Mouse (Mus musculus): ENCODE data around the gene Gm13285. TPM values are rescaled to one million over a fixed set of nuclear protein-coding genes. Genes with fewer than 3 reads are reported as not detected.
"Not testable (repeated sequence)": the region's sequence is repeated elsewhere in the genome, so short reads cannot be mapped to it uniquely, and the experiment has no call there.

Gm13285 gene
- not detected for total RNA-seq (2021)
- long read RNA-seq, experiment 1: 0 reads
- long read RNA-seq, experiment 2: 0 reads

DNA sequence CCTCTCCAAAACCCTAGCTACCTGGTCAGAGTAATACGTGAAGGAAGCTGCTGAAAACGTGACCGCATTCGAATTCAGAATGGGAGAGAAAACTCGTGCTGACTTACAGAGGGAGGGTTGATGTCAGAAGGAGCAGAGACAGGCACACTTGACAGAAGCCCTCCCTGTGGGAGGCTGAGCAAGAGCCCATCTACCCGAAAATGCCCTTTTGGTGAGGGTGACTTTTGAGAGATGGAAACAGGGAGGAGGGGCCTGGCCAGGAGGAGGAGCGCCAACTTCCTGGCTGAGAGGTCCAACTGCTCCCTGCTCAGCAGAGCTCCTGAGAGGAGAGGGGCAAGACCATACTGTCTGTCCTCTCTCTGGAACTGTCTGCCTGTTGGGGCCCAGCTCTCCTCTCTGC, at the start of gene Gm13285:
Gm13285 (plus strand) TSS at position 301 of the 400 bp plus-strand sequence.
- DNase-seq: not testable (repeated sequence)

- no peak for DNase-seq
These were observed 49.5 kb upstream of the Gm13285 start for GRCm38 (mm10) chr4:88749926-88750325.

GRCm38 (mm10) chr4:88754818-88755340, 44.6 kb upstream of the Gm13285 start, which contains the start of gene Gm13271:
Gene Gm13271, plus strand, starts transcription at chr4:88754868.
- peak; percentile 62 to 84 for DNase-seq

- DNase-seq: peak; percentile 20 to 66
These were observed 42.6 kb upstream of the Gm13285 start for GRCm38 (mm10) chr4:88756581-88757513.

- DNase-seq: peak; percentile 91 to 93
These were observed 41.8 kb upstream of the Gm13285 start for GRCm38 (mm10) chr4:88757628-88758031.

GRCm38 (mm10) chr4:88758751-88759150, 40.7 kb upstream of the Gm13285 start:
- DNase-seq: not testable (repeated sequence)

DNA sequence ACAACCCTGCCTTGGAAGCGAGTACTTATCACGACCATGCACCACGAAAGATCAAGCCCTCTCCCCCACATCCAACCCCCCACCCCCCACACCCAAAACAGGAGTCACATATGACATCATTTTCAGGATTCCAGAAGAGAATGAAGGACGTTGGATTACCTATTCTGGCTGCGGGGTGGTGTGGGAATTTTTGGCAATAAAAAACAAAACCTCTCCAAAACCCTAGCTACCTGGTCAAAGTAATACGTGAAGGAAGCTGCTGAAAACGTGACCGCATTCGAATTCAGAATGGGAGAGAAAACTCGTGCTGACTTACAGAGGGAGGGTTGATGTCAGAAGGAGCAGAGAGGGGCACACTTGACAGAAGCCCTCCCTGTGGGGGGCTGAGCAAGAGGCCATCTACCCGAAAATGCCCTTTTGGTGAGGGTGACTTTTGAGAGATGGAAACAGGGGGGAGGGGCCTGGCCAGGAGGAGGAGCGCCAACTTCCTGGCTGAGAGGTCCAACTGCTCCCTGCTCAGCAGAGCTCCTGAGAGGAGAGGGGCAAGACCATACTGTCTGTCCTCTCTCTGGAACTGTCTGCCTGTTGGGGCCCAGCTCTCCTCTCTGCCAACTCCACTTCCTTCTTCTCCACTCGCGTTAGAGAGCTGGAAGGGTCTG, 39.7 kb upstream of the Gm13285 start, which contains the start of gene Gm13283:
Gm13283 (plus strand) TSS at position 510 of the 659 bp plus-strand sequence.
- DNase-seq: peak; percentile 59 to 66

GRCm38 (mm10) chr4:88760431-88760830, 39.0 kb upstream of the Gm13285 start:
- peak; percentile 79 to 91 for DNase-seq

GRCm38 (mm10) chr4:88761776-88762175, 37.7 kb upstream of the Gm13285 start:
- peak; percentile 67 to 77 for DNase-seq

DNA sequence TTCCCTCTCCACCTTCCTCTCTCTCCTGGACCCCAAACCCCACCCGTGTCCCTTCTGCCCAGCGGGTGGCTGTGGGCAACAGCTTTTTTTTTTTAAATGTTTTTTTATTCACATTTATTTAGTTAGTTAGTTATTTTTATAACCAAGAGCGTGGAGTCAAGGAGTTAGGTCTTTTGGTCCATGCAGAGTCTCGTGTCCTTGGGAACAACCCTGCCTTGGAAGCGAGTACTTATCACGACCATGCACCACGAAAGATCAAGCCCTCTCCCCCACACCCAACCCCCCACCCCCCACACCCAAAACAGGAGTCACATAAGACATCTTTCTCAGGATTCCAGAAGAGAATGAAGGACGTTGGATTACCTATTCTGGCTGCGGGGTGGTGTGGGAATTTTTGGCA, 37.1 kb upstream of the Gm13285 start:
- peak; percentile 20 to 25 for DNase-seq

DNA sequence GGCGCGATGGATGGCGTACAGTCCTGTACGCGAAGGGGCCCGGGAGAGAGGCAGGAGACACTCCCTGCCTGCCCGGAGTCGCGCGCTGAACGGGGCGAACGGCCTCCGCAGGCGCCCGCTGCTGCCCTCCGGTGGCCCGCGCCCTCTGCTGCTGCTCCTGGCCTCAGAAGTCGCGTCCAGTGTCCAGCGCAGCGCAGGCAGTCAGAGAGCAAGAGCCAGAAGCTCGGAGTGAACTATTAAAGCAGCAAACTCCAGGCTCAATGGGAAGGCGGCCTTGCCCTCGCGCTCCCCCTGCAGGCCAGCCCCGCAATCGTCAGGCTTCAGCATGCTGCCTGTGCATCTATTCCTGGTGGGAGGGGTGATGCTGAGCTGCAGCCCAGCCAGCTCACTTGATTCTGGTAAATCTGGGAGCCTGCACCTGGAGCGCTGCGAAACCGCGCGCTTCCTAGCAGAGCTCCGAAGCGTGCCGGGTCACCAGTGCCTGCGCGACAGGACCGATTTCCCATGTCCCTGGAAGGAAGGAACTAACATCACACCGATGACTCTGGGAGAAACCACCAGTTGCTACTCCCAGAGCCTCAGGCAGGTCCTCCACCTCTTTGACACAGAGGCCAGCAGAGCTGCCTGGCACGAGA, 36.0 kb upstream of the Gm13285 start:
- peak; percentile 69 to 84 for DNase-seq

DNA sequence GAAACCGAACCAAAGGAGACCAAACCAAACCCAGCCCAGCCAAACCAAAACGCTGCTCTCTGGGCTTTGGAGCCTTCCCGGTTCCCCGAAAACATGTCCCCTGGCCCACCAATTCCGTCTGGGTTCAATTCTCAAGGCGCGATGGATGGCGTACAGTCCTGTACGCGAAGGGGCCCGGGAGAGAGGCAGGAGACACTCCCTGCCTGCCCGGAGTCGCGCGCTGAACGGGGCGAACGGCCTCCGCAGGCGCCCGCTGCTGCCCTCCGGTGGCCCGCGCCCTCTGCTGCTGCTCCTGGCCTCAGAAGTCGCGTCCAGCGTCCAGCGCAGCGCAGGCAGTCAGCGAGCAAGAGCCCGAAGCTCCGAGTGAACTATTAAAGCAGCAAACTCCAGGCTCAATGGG, 25.9 kb upstream of the Gm13285 start, which contains the start of gene Gm13290:
Gm13290 (plus strand) TSS at position 301 of the 400 bp plus-strand sequence.
- not testable (repeated sequence) for DNase-seq

DNA sequence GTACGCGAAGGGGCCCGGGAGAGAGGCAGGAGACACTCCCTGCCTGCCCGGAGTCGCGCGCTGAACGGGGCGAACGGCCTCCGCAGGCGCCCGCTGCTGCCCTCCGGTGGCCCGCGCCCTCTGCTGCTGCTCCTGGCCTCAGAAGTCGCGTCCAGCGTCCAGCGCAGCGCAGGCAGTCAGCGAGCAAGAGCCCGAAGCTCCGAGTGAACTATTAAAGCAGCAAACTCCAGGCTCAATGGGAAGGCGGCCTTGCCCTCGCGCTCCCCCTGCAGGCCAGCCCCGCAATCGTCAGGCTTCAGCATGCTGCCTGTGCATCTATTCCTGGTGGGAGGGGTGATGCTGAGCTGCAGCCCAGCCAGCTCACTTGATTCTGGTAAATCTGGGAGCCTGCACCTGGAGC, 22.8 kb upstream of the Gm13285 start, which contains the start of gene Gm13289:
Gm13289 (plus strand) TSS at position 301 of the 400 bp plus-strand sequence.
- DNase-seq: not testable (repeated sequence)

GRCm38 (mm10) chr4:88779550-88779949, 19.9 kb upstream of the Gm13285 start, which contains the start of gene Gm13272:
Gene Gm13272, plus strand, starts transcription at chr4:88779850.
- not testable (repeated sequence) for DNase-seq

- peak in 1 of 2 experiments; percentile 7 for DNase-seq
These were observed 19.1 kb upstream of the Gm13285 start for GRCm38 (mm10) chr4:88780320-88780719.

GRCm38 (mm10) chr4:88781831-88782230, 17.6 kb upstream of the Gm13285 start, which contains the start of gene Ifnz:
Gene Ifnz, plus strand, starts transcription at chr4:88782131.
- DNase-seq: not testable (repeated sequence)

DNA sequence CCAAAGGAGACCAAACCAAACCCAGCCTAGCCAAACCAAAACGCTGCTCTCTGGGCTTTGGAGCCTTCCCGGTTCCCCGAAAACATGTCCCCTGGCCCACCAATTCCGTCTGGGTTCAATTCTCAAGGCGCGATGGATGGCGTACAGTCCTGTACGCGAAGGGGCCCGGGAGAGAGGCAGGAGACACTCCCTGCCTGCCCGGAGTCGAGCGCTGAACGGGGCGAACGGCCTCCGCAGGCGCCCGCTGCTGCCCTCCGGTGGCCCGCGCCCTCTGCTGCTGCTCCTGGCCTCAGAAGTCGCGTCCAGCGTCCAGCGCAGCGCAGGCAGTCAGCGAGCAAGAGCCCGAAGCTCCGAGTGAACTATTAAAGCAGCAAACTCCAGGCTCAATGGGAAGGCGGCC, 17.1 kb upstream of the Gm13285 start:
- DNase-seq: peak; percentile 7 to 47

DNA sequence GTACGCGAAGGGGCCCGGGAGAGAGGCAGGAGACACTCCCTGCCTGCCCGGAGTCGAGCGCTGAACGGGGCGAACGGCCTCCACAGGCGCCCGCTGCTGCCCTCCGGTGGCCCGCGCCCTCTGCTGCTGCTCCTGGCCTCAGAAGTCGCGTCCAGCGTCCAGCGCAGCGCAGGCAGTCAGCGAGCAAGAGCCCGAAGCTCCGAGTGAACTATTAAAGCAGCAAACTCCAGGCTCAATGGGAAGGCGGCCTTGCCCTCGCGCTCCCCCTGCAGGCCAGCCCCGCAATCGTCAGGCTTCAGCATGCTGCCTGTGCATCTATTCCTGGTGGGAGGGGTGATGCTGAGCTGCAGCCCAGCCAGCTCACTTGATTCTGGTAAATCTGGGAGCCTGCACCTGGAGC, 14.1 kb upstream of the Gm13285 start, which contains the start of gene Gm13276:
Gm13276 (plus strand) TSS at position 301 of the 400 bp plus-strand sequence.
- not testable (repeated sequence) for DNase-seq

GRCm38 (mm10) chr4:88788402-88788801, 11.1 kb upstream of the Gm13285 start, which contains the start of gene Gm13277:
Gene Gm13277, plus strand, starts transcription at chr4:88788632.
- DNase-seq: peak; percentile 66 to 83

GRCm38 (mm10) chr4:88791250-88791649, 8.2 kb upstream of the Gm13285 start, which contains the start of gene Gm13278:
Gene Gm13278, plus strand, starts transcription at chr4:88791550.
- DNase-seq: not testable (repeated sequence)

Measured in heart, adult 18-20 months (tissue).